Mouse (Mus musculus): ENCODE data around the gene Ap3s2. TPM values are rescaled to one million over a fixed set of nuclear protein-coding genes. Genes with fewer than 3 reads are reported as not detected.

Ap3s2 gene
- polyA plus RNA-seq, 1 experiment, result 10.4 TPM

GRCm38 (mm10) chr7:79861794-79862193, 58.7 kb downstream of the Ap3s2 start:
- Histone ChIP-seq H3K4me1 (ENCODE audit: control insufficient read depth, insufficient read depth, insufficient read length, low read length) (peaks cover 15% of the 10 kb centered on the region; the same call in 1 of the 2 replicates), H3K36me3 (ENCODE audit: control insufficient read depth, insufficient read depth, low read length) (no peaks in the 10 kb centered on the region), H3K4me3 (ENCODE audit: low read depth, low read length) (no peak overlapping the region), H3K27ac (ENCODE audit: insufficient read depth, low read depth, low read length) (no peak overlapping the region), H3K27me3 (ENCODE audit: control insufficient read depth, insufficient read depth, low read length) (no peaks in the 10 kb centered on the region)
- no peak for TF ChIP-seq POLR2A (IDR thresholded peaks at IDR 0.05; ENCODE audit: low read depth, low read length)
- no peak for TF ChIP-seq CTCF (IDR thresholded peaks at IDR 0.05; ENCODE audit: extremely low read depth, insufficient read length, insufficient replicate concordance, low read depth, low read length)
- WGBS, result 78% methylated on average over 8 of the region's 8 CpGs

- no peak within 1 kb of the TSS for H3K4me3 ChIP-seq (ENCODE audit: low read depth, low read length)
- H3K4me1 ChIP-seq (ENCODE audit: control insufficient read depth, insufficient read depth, insufficient read length, low read length), result peaks cover 12% of the 10 kb centered on the region; the same call in 1 of the 2 replicates
- no peaks in the 10 kb centered on the region for H3K27me3 ChIP-seq (ENCODE audit: control insufficient read depth, insufficient read depth, low read length)
- WGBS, result 58% methylated on average over 9 of the region's 9 CpGs
- H3K27ac ChIP-seq (ENCODE audit: insufficient read depth, low read depth, low read length), result no peak within 1 kb of the TSS
- no peaks in the 10 kb centered on the region for H3K36me3 ChIP-seq (ENCODE audit: control insufficient read depth, insufficient read depth, low read length)
- no peak for TF ChIP-seq POLR2A (IDR thresholded peaks at IDR 0.05; ENCODE audit: low read depth, low read length)
Observed at GRCm38 (mm10) chr7:79860811-79861210, 59.6 kb downstream of the Ap3s2 start, which contains the start of gene Anpep. Anpep (minus strand) TSS chr7:79861059.

- 77% methylated on average over 9 of the region's 9 CpGs for WGBS
- TF ChIP-seq CTCF (IDR thresholded peaks at IDR 0.05; ENCODE audit: extremely low read depth, insufficient read length, insufficient replicate concordance, low read depth, low read length), result no peak
- TF ChIP-seq POLR2A (IDR thresholded peaks at IDR 0.05; ENCODE audit: low read depth, low read length), result no peak
- H3K4me1 ChIP-seq (ENCODE audit: control insufficient read depth, insufficient read depth, insufficient read length, low read length), result peaks cover 11% of the 10 kb centered on the region; the same call in 1 of the 2 replicates
- H3K4me3 ChIP-seq (ENCODE audit: low read depth, low read length), result no peak overlapping the region
- no peak overlapping the region for H3K27ac ChIP-seq (ENCODE audit: insufficient read depth, low read depth, low read length)
- H3K36me3 ChIP-seq (ENCODE audit: control insufficient read depth, insufficient read depth, low read length), result no peaks in the 10 kb centered on the region
- no peaks in the 10 kb centered on the region for H3K27me3 ChIP-seq (ENCODE audit: control insufficient read depth, insufficient read depth, low read length)
Observed at GRCm38 (mm10) chr7:79858956-79859630, 61.4 kb downstream of the Ap3s2 start.

GRCm38 (mm10) chr7:79858202-79858934, 62.1 kb downstream of the Ap3s2 start:
- Histone ChIP-seq H3K4me3 (ENCODE audit: low read depth, low read length) (no peak overlapping the region), H3K4me1 (ENCODE audit: control insufficient read depth, insufficient read depth, insufficient read length, low read length) (peaks cover 11% of the 10 kb centered on the region; the same call in 1 of the 2 replicates), H3K36me3 (ENCODE audit: control insufficient read depth, insufficient read depth, low read length) (no peaks in the 10 kb centered on the region), H3K27ac (ENCODE audit: insufficient read depth, low read depth, low read length) (no peak overlapping the region), H3K27me3 (ENCODE audit: control insufficient read depth, insufficient read depth, low read length) (no peaks in the 10 kb centered on the region)
- 76% methylated on average over 11 of the region's 11 CpGs for WGBS
- TF ChIP-seq POLR2A (IDR thresholded peaks at IDR 0.05; ENCODE audit: low read depth, low read length) (no peak), CTCF (IDR thresholded peaks at IDR 0.05; ENCODE audit: extremely low read depth, insufficient read length, insufficient replicate concordance, low read depth, low read length) (no peak)

GRCm38 (mm10) chr7:79856305-79856704, 64.1 kb downstream of the Ap3s2 start:
- TF ChIP-seq POLR2A (IDR thresholded peaks at IDR 0.05; ENCODE audit: low read depth, low read length) (no peak), CTCF (IDR thresholded peaks at IDR 0.05; ENCODE audit: extremely low read depth, insufficient read length, insufficient replicate concordance, low read depth, low read length) (no peak)
- Histone ChIP-seq H3K4me1 (ENCODE audit: control insufficient read depth, insufficient read depth, insufficient read length, low read length) (peaks cover 8% of the 10 kb centered on the region; the same call in 1 of the 2 replicates), H3K27ac (ENCODE audit: insufficient read depth, low read depth, low read length) (no peak overlapping the region), H3K36me3 (ENCODE audit: control insufficient read depth, insufficient read depth, low read length) (no peaks in the 10 kb centered on the region), H3K4me3 (ENCODE audit: low read depth, low read length) (no peak overlapping the region), H3K27me3 (ENCODE audit: control insufficient read depth, insufficient read depth, low read length) (no peaks in the 10 kb centered on the region)
- WGBS, result 86% methylated on average over 4 of the region's 4 CpGs

- peaks cover 22% of the 10 kb centered on the region for H3K4me1 ChIP-seq (ENCODE audit: control insufficient read depth, insufficient read depth, insufficient read length, low read length)
- peak overlapping the region; percentile 78 for H3K4me3 ChIP-seq (ENCODE audit: low read depth, low read length)
- TF ChIP-seq POLR2A (IDR thresholded peaks at IDR 0.05; ENCODE audit: low read depth, low read length) (peak; percentile 60; the same call in 1 of the 2 replicates), CTCF (IDR thresholded peaks at IDR 0.05; ENCODE audit: extremely low read depth, insufficient read length, insufficient replicate concordance, low read depth, low read length) (no peak)
- peak overlapping the region; percentile 43 for H3K27ac ChIP-seq (ENCODE audit: insufficient read depth, low read depth, low read length)
- WGBS, result 12% methylated on average over 53 of the region's 53 CpGs
- no peaks in the 10 kb centered on the region for H3K36me3 ChIP-seq (ENCODE audit: control insufficient read depth, insufficient read depth, low read length)
- no peaks in the 10 kb centered on the region for H3K27me3 ChIP-seq (ENCODE audit: control insufficient read depth, insufficient read depth, low read length)
Observed at GRCm38 (mm10) chr7:79847456-79848451, 72.7 kb downstream of the Ap3s2 start.

All from small intestine, adult 2 months (tissue).